Mouse (Mus musculus) cerebral cortex, adult 2 months (tissue): ENCODE data around the gene Gm49450.

Experiments used
- WGBS: fragments of 180-500 bp; shearing (Covaris S2); methylation state at CpG from one replicate; pipeline ENCODE4 v1.1.7; 2018; 5-methylcytosine and 5-hydroxymethylcytosine counted together

Gene Gm49450

GRCm38 (mm10) chr15:98927566-98927965 is 25.8 kb downstream of the Gm49450 start:
- WGBS: 84% methylated on average over 5 of the region's 5 CpGs

GRCm38 (mm10) chr15:98924682-98925081 is 28.7 kb downstream of the Gm49450 start:
- 90% methylated on average over 3 of the region's 3 CpGs for WGBS

- WGBS: 83% methylated on average over 2 of the region's 2 CpGs
Observed at GRCm38 (mm10) chr15:98923031-98923537, 30.3 kb downstream of the Gm49450 start.

- WGBS: 44% methylated on average over 3 of the region's 3 CpGs
Observed at GRCm38 (mm10) chr15:98922581-98922980, 30.8 kb downstream of the Gm49450 start.

GRCm38 (mm10) chr15:98921510-98921909 is 31.8 kb downstream of the Gm49450 start:
- 69% methylated on average over 5 of the region's 5 CpGs for WGBS

GRCm38 (mm10) chr15:98918499-98918895 is 34.9 kb downstream of the Gm49450 start:
- 13% methylated on average over 8 of the region's 8 CpGs for WGBS

- WGBS: under 1% methylated on average over 82 of the region's 82 CpGs
Observed at GRCm38 (mm10) chr15:98917538-98918498, 35.5 kb downstream of the Gm49450 start, which contains the start of gene Lmbr1l. Lmbr1l (minus strand) TSS chr15:98918231.

GRCm38 (mm10) chr15:98917091-98917490 is 36.3 kb downstream of the Gm49450 start:
- under 1% methylated on average over 14 of the region's 14 CpGs for WGBS

- WGBS: 94% methylated on average over 4 of the region's 4 CpGs
Observed at GRCm38 (mm10) chr15:98916016-98916415, 37.3 kb downstream of the Gm49450 start.

- WGBS: 84% methylated on average over 6 of the region's 6 CpGs
Observed at GRCm38 (mm10) chr15:98914903-98915302, 38.4 kb downstream of the Gm49450 start.

GRCm38 (mm10) chr15:98904692-98905091 is 48.7 kb downstream of the Gm49450 start:
- 50% methylated on average over 10 of the region's 10 CpGs for WGBS

GRCm38 (mm10) chr15:98902600-98902999 is 50.8 kb downstream of the Gm49450 start:
- 86% methylated on average over 2 of the region's 2 CpGs for WGBS

GRCm38 (mm10) chr15:98901530-98901929 is 51.8 kb downstream of the Gm49450 start:
- WGBS: 55% methylated on average over 1 of the region's 1 CpGs

GRCm38 (mm10) chr15:98897928-98898800 is 55.2 kb downstream of the Gm49450 start, which contains the start of gene Dhh:
Dhh (minus strand) TSS chr15:98898540.
- WGBS: 3% methylated on average over 41 of the region's 41 CpGs

GRCm38 (mm10) chr15:98897495-98897894 is 55.9 kb downstream of the Gm49450 start:
- 19% methylated on average over 10 of the region's 10 CpGs for WGBS

- 15% methylated on average over 41 of the region's 41 CpGs for WGBS
Observed at GRCm38 (mm10) chr15:98895635-98896589, 57.4 kb downstream of the Gm49450 start.

- WGBS: 20% methylated on average over 38 of the region's 38 CpGs
Observed at GRCm38 (mm10) chr15:98894746-98895634, 58.4 kb downstream of the Gm49450 start.

GRCm38 (mm10) chr15:98893940-98894745 is 59.2 kb downstream of the Gm49450 start, which contains the start of gene Rhebl1:
Rhebl1 (minus strand) TSS chr15:98894540.
- WGBS: 1% methylated on average over 77 of the region's 77 CpGs

GRCm38 (mm10) chr15:98893036-98893435 is 60.3 kb downstream of the Gm49450 start:
- WGBS: 86% methylated on average over 4 of the region's 4 CpGs
